Mouse (Mus musculus) MEL (cell line): ENCODE data around the gene Ncam1. TPM values are rescaled to one million over a fixed set of nuclear protein-coding genes. Genes with fewer than 3 reads are reported as not detected.

Source experiments
- DNase-seq: peaks from one replicate; pipeline ENCODE4 v3.0.0; 2011; ENCODE audit warnings: low read depth, low spot score
- H3K27ac ChIP-seq: 2 replicates; pipeline ENCODE4 v1.5.1; 2012; ENCODE audit warnings: low read depth, mild to moderate bottlenecking, control low read depth, low read length, moderate library complexity; ENCODE audit not compliant: control insufficient read depth
- H3K27me3 ChIP-seq, 2 experiments: fragments of 150-350 bp in 1 of 2; sonication (generic) in 1 of 2; 2 replicates each; pipeline ENCODE4 v1.6.1; 2012; ENCODE audit warnings: low read length in 2 of 2, mild to moderate bottlenecking in 2 of 2, improper control_type of control experiment in 1 of 2, moderate library complexity in 1 of 2; ENCODE audit not compliant: insufficient read depth in 2 of 2, control insufficient read depth in 1 of 2
- H3K36me3 ChIP-seq, 2 experiments: 2 replicates each; pipeline ENCODE4 v1.6.1; 2012 to 2014; ENCODE audit warnings: low read length in 2 of 2, improper control_type of control experiment in 1 of 2, inconsistent platforms in 1 of 2, mild to moderate bottlenecking in 1 of 2; ENCODE audit not compliant: insufficient read depth in 2 of 2, control insufficient read depth in 1 of 2
- H3K4me1 ChIP-seq, 2 experiments: fragments of 150-350 bp in 1 of 2; sonication (generic) in 1 of 2; 2 replicates each; pipeline ENCODE4 v1.6.1; 2012; ENCODE audit warnings: low read length in 2 of 2, improper control_type of control experiment in 1 of 2, mild to moderate bottlenecking in 1 of 2; ENCODE audit not compliant: insufficient read depth in 2 of 2, control insufficient read depth in 1 of 2
- H3K4me3 ChIP-seq, 2 experiments: fragments of 150-350 bp in 1 of 2; sonication (generic) in 1 of 2; 2 replicates each; pipeline ENCODE4 v1.5.1; 2012; ENCODE audit warnings: low read depth in 2 of 2, low read length in 2 of 2, mild to moderate bottlenecking in 2 of 2, moderate library complexity in 2 of 2, control low read depth in 1 of 2, improper control_type of control experiment in 1 of 2; ENCODE audit not compliant: control insufficient read depth in 1 of 2, insufficient read depth in 1 of 2
- H3K79me2 ChIP-seq: 2 replicates; pipeline ENCODE4 v1.6.1; 2012; ENCODE audit warnings: mild to moderate bottlenecking, low read length, moderate library complexity; ENCODE audit not compliant: control insufficient read depth, poor library complexity, insufficient read depth
- H3K9ac ChIP-seq: 2 replicates; pipeline ENCODE4 v1.6.1; 2012; ENCODE audit warnings: low read depth, mild to moderate bottlenecking, control low read depth, low read length, moderate library complexity; ENCODE audit not compliant: control insufficient read depth, poor library complexity, severe bottlenecking
- H3K9me3 ChIP-seq: fragments of 150-350 bp; sonication (generic); replicated peaks from 2 replicates; pipeline ENCODE4 v1.6.1; 2012; ENCODE audit warnings: mild to moderate bottlenecking, low read length, improper control_type of control experiment, moderate library complexity; ENCODE audit not compliant: insufficient read depth
- BHLHE40 ChIP-seq: IDR thresholded peaks from 2 replicates; pipeline ENCODE4 v1.6.1; 2012; ENCODE audit warnings: low read depth, mild to moderate bottlenecking, inconsistent platforms, low read length, improper control_type of control experiment, borderline replicate concordance
- CHD1 ChIP-seq: IDR thresholded peaks from 2 replicates; pipeline ENCODE4 v1.6.1; 2012; ENCODE audit warnings: low read depth, mild to moderate bottlenecking, inconsistent platforms, low read length, improper control_type of control experiment
- CHD2 ChIP-seq: IDR thresholded peaks from 2 replicates; pipeline ENCODE4 v1.6.1; 2011; ENCODE audit warnings: low read length, improper control_type of control experiment
- CTCF ChIP-seq, 3 experiments: IDR thresholded peaks in 2 of 3; conservative IDR thresholded peaks in 1 of 3; 2 replicates each; pipeline ENCODE4 v1.5.1; 2011 to 2012; ENCODE audit warnings: low read length in 3 of 3, low read depth in 2 of 3, mild to moderate bottlenecking in 2 of 3, improper control_type of control experiment in 1 of 3, inconsistent platforms in 1 of 3, mixed read lengths in 1 of 3, moderate library complexity in 1 of 3; ENCODE audit not compliant: control insufficient read depth in 1 of 3, insufficient read depth in 1 of 3, poor library complexity in 1 of 3, severe bottlenecking in 1 of 3
- EP300 ChIP-seq, 2 experiments: IDR thresholded peaks; 2 replicates each; pipeline ENCODE4 v1.6.1; 2011; ENCODE audit warnings: improper control_type of control experiment in 2 of 2, low read length in 2 of 2, low read depth in 1 of 2, mild to moderate bottlenecking in 1 of 2
- GATA1 ChIP-seq: IDR thresholded peaks from 2 replicates; pipeline ENCODE4 v1.6.1; 2011; ENCODE audit warnings: low read depth, low read length, improper control_type of control experiment
- HCFC1 ChIP-seq: IDR thresholded peaks from 2 replicates; pipeline ENCODE4 v1.6.1; 2012; ENCODE audit warnings: low read depth, mild to moderate bottlenecking, inconsistent platforms, low read length, improper control_type of control experiment, moderate library complexity
- JUND ChIP-seq: IDR thresholded peaks from 2 replicates; pipeline ENCODE4 v1.6.1; 2011; ENCODE audit warnings: low read depth, mild to moderate bottlenecking, improper control_type of control experiment, low read length
- KAT2A ChIP-seq: conservative IDR thresholded peaks from 2 replicates; pipeline ENCODE4 v1.6.1; 2012; ENCODE audit warnings: low read depth, low read length, improper control_type of control experiment, inconsistent platforms
- MAX ChIP-seq: IDR thresholded peaks from 2 replicates; pipeline ENCODE4 v1.6.1; 2011; ENCODE audit warnings: low read length, improper control_type of control experiment
- MXI1 ChIP-seq: IDR thresholded peaks from 2 replicates; pipeline ENCODE4 v1.6.1; 2011; ENCODE audit warnings: mild to moderate bottlenecking, low read depth, low read length, improper control_type of control experiment
- POLR2AphosphoS2 ChIP-seq: IDR thresholded peaks from 2 replicates; pipeline ENCODE4 v1.6.1; 2011; ENCODE audit warnings: low read length, improper control_type of control experiment
- TCF12 ChIP-seq: IDR thresholded peaks from 2 replicates; pipeline ENCODE4 v1.6.1; 2014; ENCODE audit warnings: low read depth, mild to moderate bottlenecking, inconsistent platforms, low read length, improper control_type of control experiment, moderate library complexity
- USF2 ChIP-seq, 2 experiments: IDR thresholded peaks; 2 replicates each; pipeline ENCODE4 v1.6.1; 2011 to 2012; ENCODE audit warnings: improper control_type of control experiment in 2 of 2, low read length in 2 of 2, borderline replicate concordance in 1 of 2, inconsistent platforms in 1 of 2, low read depth in 1 of 2, mild to moderate bottlenecking in 1 of 2; ENCODE audit not compliant: insufficient read depth in 1 of 2
- ZC3H11A ChIP-seq: IDR thresholded peaks from 2 replicates; pipeline ENCODE4 v1.6.1; 2012; ENCODE audit warnings: low read depth, mild to moderate bottlenecking, inconsistent platforms, low read length, improper control_type of control experiment
- ZKSCAN1 ChIP-seq: IDR thresholded peaks from 2 replicates; pipeline ENCODE4 v1.6.1; 2012; ENCODE audit warnings: low read depth, mild to moderate bottlenecking, inconsistent platforms, low read length, improper control_type of control experiment, moderate library complexity
- polyA plus RNA-seq, 2 experiments: library from polyadenylated mRNA; stranded (reverse) in 1 of 2; unstranded in 1 of 2; fragments of >175 nt in 1 of 2; fragments of >200 nt in 1 of 2; gene quantifications; 2 replicates each; pipeline versions ENCODE4 v1.2.1 to v1.2.4; 2012; ENCODE audit warnings: low replicate concordance in 2 of 2, low read depth in 1 of 2; ENCODE audit not compliant: insufficient read length in 2 of 2, insufficient read depth in 1 of 2, missing spikeins in 1 of 2
- total RNA-seq: library from RNA; depleted of rRNA; stranded (reverse); fragments of 300-350 nt; gene quantifications from 2 replicates; pipeline ENCODE4 v1.2.3, GENCODE M21; 2012

The Ncam1 gene
- total and polyA plus RNA-seq, 3 experiments, result not detected

DNA sequence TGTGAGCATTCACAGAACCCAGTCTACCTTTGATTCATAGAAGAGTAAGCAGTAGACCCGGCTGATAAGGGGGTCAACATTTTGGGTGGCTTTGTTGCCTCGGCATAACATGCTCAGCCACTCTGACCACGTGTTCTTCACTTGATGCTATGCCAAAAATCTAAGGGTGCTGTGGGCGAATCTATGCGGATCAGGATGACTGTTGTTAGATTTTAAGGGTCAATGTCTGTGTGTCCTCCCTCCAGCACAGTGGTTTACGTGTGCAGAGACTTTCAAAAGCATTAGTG is 311.1 kb downstream of the Ncam1 start:
- H3K4me3 ChIP-seq, result no peak overlapping the region
- DNase-seq, result no peak
- no peaks in the 10 kb centered on the region for H3K27me3 ChIP-seq
- H3K36me3 ChIP-seq, result peaks cover 0 to 18% of the 10 kb centered on the region in 2 experiments; a peak in 2 of 4 replicates
- TF ChIP-seq CTCF (IDR thresholded peaks at IDR 0.05 in 2 of 3, conservative IDR thresholded peaks at IDR 0.05 in 1 of 3; ENCODE audit: control insufficient read depth in 1 of 3, insufficient read depth in 1 of 3, low read depth in 2 of 3, low read length in 3 of 3, poor library complexity in 1 of 3, severe bottlenecking in 1 of 3), result no peak
- no peak for TF ChIP-seq HCFC1
- no peak for TF ChIP-seq BHLHE40
- TF ChIP-seq ZC3H11A, result no peak
- no peak for TF ChIP-seq TCF12
- TF ChIP-seq CHD2, result no peak
- no peak for TF ChIP-seq KAT2A
- no peak for TF ChIP-seq USF2 (IDR thresholded peaks at IDR 0.05; ENCODE audit: borderline replicate concordance in 1 of 2, insufficient read depth in 1 of 2, low read depth in 1 of 2, low read length in 2 of 2)
- TF ChIP-seq ZKSCAN1, result no peak
- TF ChIP-seq CHD1, result no peak
- TF ChIP-seq POLR2AphosphoS2, result no peak
- TF ChIP-seq JUND, result no peak
- no peak overlapping the region for H3K9ac ChIP-seq
- no peaks in the 10 kb centered on the region for H3K79me2 ChIP-seq
- no peak overlapping the region for H3K27ac ChIP-seq
- H3K9me3 ChIP-seq, result no peaks in the 10 kb centered on the region
- peaks cover 0 to 20% of the 10 kb centered on the region in 2 experiments; a peak in 3 of 4 replicates for H3K4me1 ChIP-seq

DNA sequence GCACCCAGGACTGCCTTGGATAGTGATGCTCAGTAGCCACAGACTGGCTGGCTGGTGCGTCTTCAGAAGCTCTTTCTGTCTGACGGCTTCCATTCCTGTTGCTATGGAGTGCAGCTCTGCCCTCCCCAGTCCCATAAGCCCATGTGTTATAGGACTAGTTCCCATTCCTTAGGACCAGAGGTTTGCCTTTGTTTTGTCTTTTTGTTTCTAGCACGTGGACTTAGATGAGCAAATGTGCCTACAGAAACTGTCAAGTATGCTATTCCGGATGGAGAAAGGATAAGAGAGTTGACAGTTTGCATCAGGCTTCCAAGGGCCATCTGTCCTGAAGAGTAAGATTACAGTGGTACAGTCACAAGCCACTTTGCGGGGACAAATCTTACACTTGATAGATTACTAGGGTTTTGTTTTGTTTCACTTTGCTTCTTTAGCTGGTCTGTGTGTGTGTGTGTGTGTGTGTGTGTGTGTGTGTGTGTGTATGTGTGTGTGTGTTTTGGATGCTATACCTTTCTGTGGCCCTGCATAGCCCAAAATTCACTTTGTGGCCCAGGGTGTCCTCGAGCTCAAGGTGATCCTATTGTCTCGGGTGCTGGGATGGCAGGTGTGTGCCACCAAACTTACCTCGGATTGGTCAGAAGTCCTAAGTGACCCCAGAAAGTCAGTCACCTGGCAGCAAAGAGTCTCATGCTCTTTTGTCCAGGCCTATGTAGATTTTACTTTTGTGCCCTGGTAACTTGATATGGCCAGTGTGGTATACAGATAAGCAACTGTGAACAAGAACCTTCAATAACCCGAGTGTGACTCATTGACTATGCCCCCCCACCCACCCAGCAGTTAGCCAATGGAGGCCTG is 311.7 kb downstream of the Ncam1 start:
- Histone ChIP-seq H3K27me3 (no peaks in the 10 kb centered on the region), H3K9ac (peak overlapping the region; percentile 26), H3K4me3 (peak overlapping the region; percentile 23 to 92; a peak in 3 of 4 replicates), H3K27ac (peak overlapping the region; percentile 35), H3K79me2 (no peaks in the 10 kb centered on the region), H3K4me1 (peaks cover 0 to 20% of the 10 kb centered on the region in 2 experiments; a peak in 3 of 4 replicates), H3K9me3 (no peaks in the 10 kb centered on the region), H3K36me3 (peaks cover 0 to 18% of the 10 kb centered on the region in 2 experiments; a peak in 2 of 4 replicates)
- TF ChIP-seq HCFC1 (no peak), MAX (peak; percentile 48), JUND (no peak), GATA1 (peak; percentile 52; the same call in 1 of the 2 replicates), MXI1 (peak; percentile 79), EP300 (IDR thresholded peaks at IDR 0.05; ENCODE audit: low read depth in 1 of 2, low read length in 2 of 2) (peak; percentile 29 to 39; a peak in 3 of 4 replicates)
- DNase-seq, result peak; percentile 59
